Mouse (Mus musculus): ENCODE data around the gene Olfr935. TPM values are rescaled to one million over a fixed set of nuclear protein-coding genes. Genes with fewer than 3 reads are reported as not detected.

The Olfr935 gene
- total and polyA plus RNA-seq, 3 experiments = not detected

- Histone ChIP-seq H3K4me3 (replicated peaks in 1 of 3; ENCODE audit: low read depth in 2 of 3, low read length in 2 of 3, poor library complexity in 1 of 3) (peak overlapping the region in 2 of 3 experiments; percentile 27 to 44), H3K36me3 (replicated peaks in 1 of 2; ENCODE audit: control insufficient read depth in 1 of 2, insufficient read depth in 1 of 2, low read length in 1 of 2) (no peaks in the 10 kb centered on the region), H3K79me2 (replicated peaks; ENCODE audit: control insufficient read depth, extremely low read depth, insufficient read depth, poor library complexity, severe bottlenecking) (no peaks in the 10 kb centered on the region), H3K4me1 (ENCODE audit: control insufficient read depth in 1 of 2, insufficient read depth in 2 of 2) (peaks cover 0 to 4% of the 10 kb centered on the region in 2 experiments; a peak in 1 of 4 replicates), H3K9me3 (replicated peaks; ENCODE audit: low read length) (no peaks in the 10 kb centered on the region), H3K27me3 (replicated peaks) (no peaks in the 10 kb centered on the region), H3K27ac (ENCODE audit: insufficient read depth, low read depth) (no peak overlapping the region), H3K4me2 (ENCODE audit: insufficient read depth, low read depth, poor library complexity, severe bottlenecking) (peak overlapping the region; percentile 21; the same call in 1 of the 2 replicates), H3K9ac (ENCODE audit: insufficient read depth, low read depth) (no peak overlapping the region)
- TF ChIP-seq BHLHE40 (IDR thresholded peaks at IDR 0.05; ENCODE audit: low read depth, low read length) (no peak), GABPA (IDR thresholded peaks at IDR 0.05; ENCODE audit: insufficient replicate concordance, low read depth, low read length) (no peak), NRF1 (IDR thresholded peaks at IDR 0.05; ENCODE audit: low read depth, low read length) (no peak), NELFE (IDR thresholded peaks at IDR 0.05; ENCODE audit: low read depth, low read length) (no peak)
- in situ Hi-C loops (cut with MboI; ENCODE audit: low pct_ligation_motif_present, low pct_unique_long_range_greater_than_20kb, low sequenced_read_pairs) (loop anchor here (25.0 kb wide), 1 partner anchor 634 kb away; the partner anchor contains the start of gene Olfr959), dilution Hi-C loops (cut with MboI; ENCODE audit: extremely low pct_ligation_motif_present, extremely low pct_unique_long_range_greater_than_20kb, low sequenced_read_pairs) (no loop called here)
- DNase-seq (ENCODE audit: extremely low read depth) = peak; percentile 15
These were observed 45.9 kb downstream of the Olfr935 start for GRCm38 (mm10) chr9:38953401-38954123.

Other genes starting within 250 kb of the Olfr935 start
- not detected in 2 replicates for gene Olfr920, start 247.4 kb downstream of the Olfr935 start, total RNA-seq (2012; rRNA removed)
- gene Olfr920, start 247.4 kb downstream of the Olfr935 start, total RNA-seq (2014; rRNA removed) = 0.09 and 0.12 TPM in 2 replicates
- gene Olfr920, start 247.4 kb downstream of the Olfr935 start, polyA plus RNA-seq (2012; ENCODE audit: insufficient read length, low read depth) = 0.14 and 0.22 TPM in 2 replicates
- not detected in 2 replicates for gene Olfr921, start 226.6 kb downstream of the Olfr935 start, total RNA-seq (2012; rRNA removed)
- gene Olfr921, start 226.6 kb downstream of the Olfr935 start, total RNA-seq (2014; rRNA removed) = not detected in 2 replicates
- gene Olfr921, start 226.6 kb downstream of the Olfr935 start, polyA plus RNA-seq (2012; ENCODE audit: insufficient read length, low read depth) = not detected in 2 replicates
- not detected in 2 replicates for gene Olfr922, start 185.1 kb downstream of the Olfr935 start, total RNA-seq (2012; rRNA removed)
- not detected in 2 replicates for gene Olfr922, start 185.1 kb downstream of the Olfr935 start, total RNA-seq (2014; rRNA removed)
- gene Olfr922, start 185.1 kb downstream of the Olfr935 start, polyA plus RNA-seq (2012; ENCODE audit: insufficient read length, low read depth) = 0.08 TPM in 1 of 2 replicates, not detected in the other
- gene Olfr923, start 173.1 kb downstream of the Olfr935 start, total RNA-seq (2012; rRNA removed) = not detected in 2 replicates
- gene Olfr923, start 173.1 kb downstream of the Olfr935 start, total RNA-seq (2014; rRNA removed) = not detected in 2 replicates
- not detected in 2 replicates for gene Olfr923, start 173.1 kb downstream of the Olfr935 start, polyA plus RNA-seq (2012; ENCODE audit: insufficient read length, low read depth)
- gene Olfr924, start 155.2 kb downstream of the Olfr935 start, total RNA-seq (2012; rRNA removed) = not detected in 2 replicates
- gene Olfr924, start 155.2 kb downstream of the Olfr935 start, total RNA-seq (2014; rRNA removed) = not detected in 2 replicates
- not detected in 2 replicates for gene Olfr924, start 155.2 kb downstream of the Olfr935 start, polyA plus RNA-seq (2012; ENCODE audit: insufficient read length, low read depth)
- gene Olfr26, start 144.6 kb downstream of the Olfr935 start, total RNA-seq (2012; rRNA removed) = not detected in 2 replicates
- gene Olfr26, start 144.6 kb downstream of the Olfr935 start, total RNA-seq (2014; rRNA removed) = not detected in 2 replicates
- not detected in 2 replicates for gene Olfr26, start 144.6 kb downstream of the Olfr935 start, polyA plus RNA-seq (2012; ENCODE audit: insufficient read length, low read depth)
- gene Olfr926, start 122.6 kb downstream of the Olfr935 start, total RNA-seq (2012; rRNA removed) = not detected in 2 replicates
- gene Olfr926, start 122.6 kb downstream of the Olfr935 start, total RNA-seq (2014; rRNA removed) = not detected in 2 replicates
- not detected in 2 replicates for gene Olfr926, start 122.6 kb downstream of the Olfr935 start, polyA plus RNA-seq (2012; ENCODE audit: insufficient read length, low read depth)
- not detected in 2 replicates for gene Olfr930, start 69.9 kb downstream of the Olfr935 start, total RNA-seq (2012; rRNA removed)
- not detected in 2 replicates for gene Olfr930, start 69.9 kb downstream of the Olfr935 start, total RNA-seq (2014; rRNA removed)
- not detected in 2 replicates for gene Olfr930, start 69.9 kb downstream of the Olfr935 start, polyA plus RNA-seq (2012; ENCODE audit: insufficient read length, low read depth)
- gene Olfr933, start 27.4 kb downstream of the Olfr935 start, total RNA-seq (2012; rRNA removed) = not detected in 2 replicates
- not detected in 2 replicates for gene Olfr933, start 27.4 kb downstream of the Olfr935 start, total RNA-seq (2014; rRNA removed)
- gene Olfr933, start 27.4 kb downstream of the Olfr935 start, polyA plus RNA-seq (2012; ENCODE audit: insufficient read length, low read depth) = not detected in 2 replicates
- not detected in 2 replicates for gene Olfr934, start 11.4 kb downstream of the Olfr935 start, total RNA-seq (2012; rRNA removed)
- gene Olfr934, start 11.4 kb downstream of the Olfr935 start, total RNA-seq (2014; rRNA removed) = not detected in 2 replicates
- gene Olfr934, start 11.4 kb downstream of the Olfr935 start, polyA plus RNA-seq (2012; ENCODE audit: insufficient read length, low read depth) = not detected in 2 replicates
- not detected in 2 replicates for gene Olfr146, start 23.7 kb upstream of the Olfr935 start, total RNA-seq (2012; rRNA removed)
- gene Olfr146, start 23.7 kb upstream of the Olfr935 start, total RNA-seq (2014; rRNA removed) = not detected in 2 replicates
- not detected in 2 replicates for gene Olfr146, start 23.7 kb upstream of the Olfr935 start, polyA plus RNA-seq (2012; ENCODE audit: insufficient read length, low read depth)
- not detected in 2 replicates for gene Olfr937, start 65.3 kb upstream of the Olfr935 start, total RNA-seq (2012; rRNA removed)
- not detected in 2 replicates for gene Olfr937, start 65.3 kb upstream of the Olfr935 start, total RNA-seq (2014; rRNA removed)
- not detected in 2 replicates for gene Olfr937, start 65.3 kb upstream of the Olfr935 start, polyA plus RNA-seq (2012; ENCODE audit: insufficient read length, low read depth)
- gene Olfr938, start 79.2 kb upstream of the Olfr935 start, total RNA-seq (2012; rRNA removed) = not detected in 2 replicates
- gene Olfr938, start 79.2 kb upstream of the Olfr935 start, total RNA-seq (2014; rRNA removed) = not detected in 2 replicates
- gene Olfr938, start 79.2 kb upstream of the Olfr935 start, polyA plus RNA-seq (2012; ENCODE audit: insufficient read length, low read depth) = not detected in 2 replicates
- not detected in 2 replicates for gene Olfr27, start 128.4 kb upstream of the Olfr935 start, total RNA-seq (2012; rRNA removed)
- not detected in 2 replicates for gene Olfr27, start 128.4 kb upstream of the Olfr935 start, total RNA-seq (2014; rRNA removed)
- not detected in 2 replicates for gene Olfr27, start 128.4 kb upstream of the Olfr935 start, polyA plus RNA-seq (2012; ENCODE audit: insufficient read length, low read depth)
- gene Olfr943, start 166.6 kb upstream of the Olfr935 start, total RNA-seq (2012; rRNA removed) = not detected in 2 replicates
- gene Olfr943, start 166.6 kb upstream of the Olfr935 start, total RNA-seq (2014; rRNA removed) = not detected in 2 replicates
- gene Olfr943, start 166.6 kb upstream of the Olfr935 start, polyA plus RNA-seq (2012; ENCODE audit: insufficient read length, low read depth) = not detected in 2 replicates
- not detected in 2 replicates for gene Olfr944, start 202.2 kb upstream of the Olfr935 start, total RNA-seq (2012; rRNA removed)
- not detected in 2 replicates for gene Olfr944, start 202.2 kb upstream of the Olfr935 start, total RNA-seq (2014; rRNA removed)
- gene Olfr944, start 202.2 kb upstream of the Olfr935 start, polyA plus RNA-seq (2012; ENCODE audit: insufficient read length, low read depth) = not detected in 2 replicates

Data from CH12.LX (cell line).